Mouse (Mus musculus) liver, embryonic 14 days (tissue): Measurements from ENCODE around the gene S100b. TPM values are rescaled to one million over a fixed set of nuclear protein-coding genes. Genes with fewer than 3 reads are reported as not detected.

Source experiments
- polyA plus RNA-seq: library from polyadenylated mRNA; depleted of rRNA; stranded (reverse); fragments of >200 nt; gene quantifications from 2 replicates; pipeline ENCODE4 v1.2.3, GENCODE M21; 2012; rRNA removed

The S100b gene
- polyA plus RNA-seq: 0.03 and 0.11 TPM in 2 replicates

DNA sequence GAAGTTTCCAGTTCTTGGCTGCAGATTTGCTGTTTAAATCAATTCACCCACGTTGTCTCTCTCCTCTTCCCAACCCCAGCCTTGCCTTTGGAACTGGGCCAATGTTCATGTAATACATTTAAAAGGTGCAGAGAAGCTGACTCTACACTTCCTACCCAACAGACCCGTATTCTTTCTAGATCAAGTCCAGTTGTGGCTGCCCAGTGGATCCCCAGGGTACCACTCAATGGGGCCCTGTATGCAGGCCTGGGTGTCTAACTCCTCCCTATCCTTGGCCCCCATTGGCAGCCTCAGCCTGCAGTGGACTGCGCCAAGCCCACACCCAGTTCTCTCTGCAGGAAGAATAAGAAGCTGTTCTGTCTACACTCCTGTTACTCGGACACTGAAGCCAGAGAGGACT lies at the start of gene S100b:
Gene S100b, plus strand, starts transcription at position 318 of the 400 bp plus-strand sequence.

DNA sequence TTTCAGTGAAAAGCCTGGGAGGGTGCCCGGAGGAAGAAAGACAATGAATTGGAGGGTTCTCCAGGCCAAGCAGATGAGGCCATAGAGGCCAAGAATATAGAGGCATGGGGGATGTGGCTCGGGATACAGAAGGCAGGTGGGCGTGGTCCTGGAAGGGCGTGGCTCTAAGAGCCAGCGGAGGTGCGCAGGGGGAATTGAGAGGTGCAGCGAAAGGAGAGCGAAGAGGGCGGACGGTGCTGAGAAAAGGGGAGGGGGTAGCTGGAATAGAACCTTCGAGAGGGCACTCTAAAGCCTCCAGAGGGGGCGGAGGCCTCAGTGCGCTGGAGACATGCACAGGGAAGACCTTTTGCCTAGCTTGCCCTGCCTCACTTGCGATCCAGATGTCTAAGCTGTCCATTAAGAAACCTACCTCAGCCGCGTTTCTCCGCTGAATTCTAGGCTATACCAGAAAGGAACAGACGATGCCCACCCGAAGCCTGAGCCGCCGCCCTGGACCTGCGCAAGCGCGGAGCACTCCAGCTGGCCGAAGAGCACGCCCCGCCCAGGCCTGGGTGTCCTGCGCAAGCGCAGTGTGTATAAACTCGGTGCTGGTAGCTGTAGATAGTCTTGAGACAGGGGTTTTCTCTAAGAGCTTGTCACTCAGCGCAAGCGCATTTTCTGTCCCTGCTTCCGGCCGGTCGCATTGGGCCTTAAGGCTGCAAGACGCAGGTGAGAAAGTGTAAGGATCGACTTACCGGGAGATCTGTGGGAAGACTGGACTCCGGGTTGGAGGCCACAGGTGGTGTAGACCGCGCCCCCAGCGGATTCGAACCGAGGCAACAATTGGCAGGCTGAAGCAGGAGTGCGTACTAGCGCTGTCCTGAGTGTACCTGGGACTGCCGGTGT lies 16.1 kb upstream of the S100b start, which contains the start of gene Prmt2:
Gene Prmt2, minus strand, starts transcription at position 525 of the 885 bp plus-strand sequence.

Other genes starting within 250 kb of the S100b start
- gene Zfp280b, start 221.2 kb upstream of the S100b start, polyA plus RNA-seq: 7.5 and 8.2 TPM in 2 replicates
- gene Slc5a4b, start 142.9 kb upstream of the S100b start, polyA plus RNA-seq: 0.03 and 0.08 TPM in 2 replicates
- 0.06 TPM in 2 replicates for gene Slc5a4a, start 106.4 kb upstream of the S100b start, polyA plus RNA-seq
- gene Prmt2, start 16.0 kb upstream of the S100b start, polyA plus RNA-seq: 3.2 and 4.0 TPM in 2 replicates
- 1.8 TPM in 2 replicates for gene Dip2a, start 91.4 kb downstream of the S100b start, polyA plus RNA-seq
- gene AC141477.1, start 186.6 kb downstream of the S100b start, polyA plus RNA-seq: not detected in 2 replicates
- gene Pcnt, start 188.9 kb downstream of the S100b start, polyA plus RNA-seq: 18.5 and 20.9 TPM in 2 replicates
- not detected in 2 replicates for gene 2610028H24Rik, start 195.2 kb downstream of the S100b start, polyA plus RNA-seq
- gene Mcm3ap, start 215.1 kb downstream of the S100b start, polyA plus RNA-seq: 11.1 and 12.2 TPM in 2 replicates
- 1.4 and 1.5 TPM in 2 replicates for gene Ybey, start 215.3 kb downstream of the S100b start, polyA plus RNA-seq